Mouse (Mus musculus): ENCODE measurements around the gene Ampd1. TPM values are rescaled to one million over a fixed set of nuclear protein-coding genes. Genes with fewer than 3 reads are reported as not detected.

Ampd1 gene
- total and polyA plus RNA-seq, 3 experiments, result 0.08 to 0.18 TPM; not detected in 1

DNA sequence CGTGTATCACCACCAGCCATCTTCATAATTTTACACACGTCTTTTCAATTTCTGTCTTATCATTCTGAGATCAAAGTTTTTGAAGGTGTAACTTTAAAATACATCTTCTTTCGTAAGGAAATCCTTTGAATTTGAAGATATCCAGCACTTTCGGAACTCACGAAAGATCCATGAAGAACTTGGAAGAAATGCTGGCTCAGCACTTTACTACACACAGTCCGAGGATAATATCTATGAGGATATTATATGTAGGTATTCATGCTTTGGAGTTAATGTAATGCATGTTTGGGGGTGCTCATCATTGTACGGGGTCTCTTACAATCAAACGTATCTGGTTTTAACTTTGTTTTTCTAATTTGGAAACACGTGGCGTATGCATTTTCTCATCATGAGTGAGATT is 59.3 kb downstream of the Ampd1 start:
- no peak overlapping the region for H3K27ac ChIP-seq (ENCODE audit: control insufficient read depth, low read depth, low read length)
- no peak for DNase-seq (ENCODE audit: low read depth, low spot score)
- no peaks in the 10 kb centered on the region for H3K79me2 ChIP-seq (ENCODE audit: control insufficient read depth, insufficient read depth, low read length, poor library complexity)
- H3K9me3 ChIP-seq (replicated peaks; ENCODE audit: insufficient read depth, low read length), result no peaks in the 10 kb centered on the region
- H3K9ac ChIP-seq (ENCODE audit: control insufficient read depth, low read depth, low read length, poor library complexity, severe bottlenecking), result no peak overlapping the region
- H3K36me3 ChIP-seq (ENCODE audit: control insufficient read depth in 1 of 2, insufficient read depth in 2 of 2, low read length in 2 of 2), result peaks cover 0 to 19% of the 10 kb centered on the region in 2 experiments; a peak in 3 of 4 replicates
- TF ChIP-seq GATA1 (IDR thresholded peaks at IDR 0.05; ENCODE audit: low read depth, low read length) (no peak), ZC3H11A (IDR thresholded peaks at IDR 0.05; ENCODE audit: low read depth, low read length) (no peak), MAFK (IDR thresholded peaks at IDR 0.05; ENCODE audit: borderline replicate concordance, low read depth, low read length) (peak; percentile 92)
- no peaks in the 10 kb centered on the region for H3K27me3 ChIP-seq (ENCODE audit: control insufficient read depth in 1 of 2, insufficient read depth in 2 of 2, low read length in 2 of 2)
- H3K4me3 ChIP-seq (ENCODE audit: control insufficient read depth in 1 of 2, insufficient read depth in 1 of 2, low read depth in 2 of 2, low read length in 2 of 2), result no peak overlapping the region
- H3K4me1 ChIP-seq (ENCODE audit: control insufficient read depth in 1 of 2, insufficient read depth in 2 of 2, low read length in 2 of 2), result peaks cover 15 to 21% of the 10 kb centered on the region in 2 experiments

DNA sequence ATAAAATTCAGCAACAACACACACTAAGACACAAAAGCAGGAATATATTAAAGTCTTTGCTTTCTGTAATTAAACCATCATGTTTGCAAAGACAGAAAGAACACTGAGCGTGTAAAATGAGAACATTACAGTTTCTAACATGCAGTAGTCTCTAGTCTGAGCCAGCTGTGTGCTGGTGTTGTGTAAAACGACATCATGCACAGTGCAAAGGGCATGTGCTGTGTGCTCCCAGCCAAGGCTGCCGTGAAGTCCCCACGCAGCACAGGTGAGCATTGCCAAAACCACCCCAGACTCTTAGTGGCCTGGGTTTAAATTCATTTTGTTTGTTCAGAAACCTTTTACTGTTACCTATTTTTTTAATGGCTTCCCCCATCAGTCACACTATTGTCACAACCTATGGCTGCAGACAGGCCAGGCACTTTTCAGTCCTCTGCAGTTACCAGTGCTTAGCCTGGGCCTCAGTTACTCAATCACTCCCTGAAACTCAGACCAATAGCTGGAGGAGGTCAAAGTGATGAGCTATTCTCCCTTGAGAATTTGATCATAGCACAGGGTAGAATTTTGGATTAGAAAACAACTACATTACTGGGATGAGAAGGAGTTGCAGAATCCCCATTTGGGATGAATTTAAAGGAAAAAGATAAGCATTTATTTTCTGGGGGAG is 62.7 kb downstream of the Ampd1 start:
- Histone ChIP-seq H3K4me3 (ENCODE audit: control insufficient read depth in 1 of 2, insufficient read depth in 1 of 2, low read depth in 2 of 2, low read length in 2 of 2) (no peak overlapping the region), H3K79me2 (ENCODE audit: control insufficient read depth, insufficient read depth, low read length, poor library complexity) (no peaks in the 10 kb centered on the region), H3K9me3 (replicated peaks; ENCODE audit: insufficient read depth, low read length) (no peaks in the 10 kb centered on the region), H3K4me1 (ENCODE audit: control insufficient read depth in 1 of 2, insufficient read depth in 2 of 2, low read length in 2 of 2) (peaks cover 13 to 17% of the 10 kb centered on the region in 2 experiments; a peak in 3 of 4 replicates), H3K27ac (ENCODE audit: control insufficient read depth, low read depth, low read length) (no peak overlapping the region), H3K27me3 (ENCODE audit: control insufficient read depth in 1 of 2, insufficient read depth in 2 of 2, low read length in 2 of 2) (no peaks in the 10 kb centered on the region), H3K36me3 (ENCODE audit: control insufficient read depth in 1 of 2, insufficient read depth in 2 of 2, low read length in 2 of 2) (peaks cover 0 to 11% of the 10 kb centered on the region in 2 experiments; a peak in 3 of 4 replicates), H3K9ac (ENCODE audit: control insufficient read depth, low read depth, low read length, poor library complexity, severe bottlenecking) (no peak overlapping the region)
- TF ChIP-seq MEF2A (IDR thresholded peaks at IDR 0.05; ENCODE audit: extremely low read depth, insufficient replicate concordance, low read depth, low read length, poor library complexity, severe bottlenecking) (no peak), UBTF (IDR thresholded peaks at IDR 0.05; ENCODE audit: borderline replicate concordance, insufficient read depth, low read depth, low read length) (no peak), NELFE (IDR thresholded peaks at IDR 0.05; ENCODE audit: low read depth, low read length) (no peak), POLR2A (IDR thresholded peaks at IDR 0.05; ENCODE audit: control insufficient read depth in 1 of 2, insufficient read depth in 1 of 2, low read depth in 1 of 2, low read length in 2 of 2, poor library complexity in 1 of 2) (no peak), BHLHE40 (IDR thresholded peaks at IDR 0.05; ENCODE audit: borderline replicate concordance, low read depth, low read length) (no peak), RCOR1 (IDR thresholded peaks at IDR 0.05; ENCODE audit: low read depth, low read length) (no peak), MYC (IDR thresholded peaks at IDR 0.05; ENCODE audit: low read depth, low read length) (no peak), ZKSCAN1 (IDR thresholded peaks at IDR 0.05; ENCODE audit: low read depth, low read length) (no peak), NRF1 (IDR thresholded peaks at IDR 0.05; ENCODE audit: insufficient read depth, low read depth, low read length, poor library complexity, severe bottlenecking) (no peak), ELF1 (IDR thresholded peaks at IDR 0.05; ENCODE audit: low read depth, low read length) (no peak), TCF12 (IDR thresholded peaks at IDR 0.05; ENCODE audit: low read depth, low read length) (no peak), GATA1 (IDR thresholded peaks at IDR 0.05; ENCODE audit: low read depth, low read length) (no peak)
- no peak for DNase-seq (ENCODE audit: low read depth, low spot score)
